Mouse (Mus musculus): ENCODE measurements around the gene Alpk3.
"Not testable (repeated sequence)": the region's sequence is repeated elsewhere in the genome, so short reads cannot be mapped to it uniquely, and the experiment has no call there.

The Alpk3 gene

DNA sequence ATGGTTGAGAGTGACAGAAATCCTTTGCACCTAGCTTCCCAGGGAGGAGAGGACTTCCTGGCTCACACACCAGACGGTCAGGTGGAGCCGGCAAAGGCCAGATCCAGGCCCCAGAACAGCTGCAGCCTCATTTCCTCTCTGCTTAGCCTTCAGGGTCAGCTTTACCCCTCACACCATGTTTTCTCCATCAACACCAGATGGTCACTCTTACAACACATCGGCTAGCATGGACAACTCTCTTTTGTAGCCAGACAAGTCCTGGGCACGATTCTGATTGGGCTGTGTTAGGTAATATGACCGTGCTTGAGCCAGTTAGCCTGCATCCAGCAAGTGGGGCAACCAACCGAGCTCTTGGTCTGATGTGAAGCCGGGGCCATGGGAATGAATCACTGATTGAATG, 74.5 kb downstream of the Alpk3 start:
- DNase-seq (ENCODE audit: low read depth, low spot score): no peak

DNA sequence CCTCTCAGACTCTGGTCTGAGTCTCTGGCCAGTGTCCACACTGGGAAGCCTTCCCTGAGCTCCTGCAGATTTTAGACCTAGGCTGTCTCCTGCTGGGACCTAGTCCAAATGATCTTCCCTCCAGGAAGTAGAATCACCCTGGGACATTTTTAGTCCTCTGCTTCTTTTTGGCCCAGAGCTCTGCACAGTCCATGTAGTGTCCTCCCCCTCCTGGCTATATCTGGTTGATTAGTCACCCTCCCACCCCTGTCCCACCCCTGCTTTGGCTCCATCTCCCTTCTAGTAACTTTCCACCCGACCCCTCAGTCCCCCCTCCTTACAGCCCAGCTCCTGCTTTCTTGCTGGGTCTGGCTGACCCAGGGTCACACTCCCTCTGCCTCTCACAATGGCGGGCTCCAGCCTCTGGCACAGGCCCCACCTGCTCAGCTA, 75.5 kb downstream of the Alpk3 start:
- DNase-seq (ENCODE audit: low read depth, low spot score): no peak

DNA sequence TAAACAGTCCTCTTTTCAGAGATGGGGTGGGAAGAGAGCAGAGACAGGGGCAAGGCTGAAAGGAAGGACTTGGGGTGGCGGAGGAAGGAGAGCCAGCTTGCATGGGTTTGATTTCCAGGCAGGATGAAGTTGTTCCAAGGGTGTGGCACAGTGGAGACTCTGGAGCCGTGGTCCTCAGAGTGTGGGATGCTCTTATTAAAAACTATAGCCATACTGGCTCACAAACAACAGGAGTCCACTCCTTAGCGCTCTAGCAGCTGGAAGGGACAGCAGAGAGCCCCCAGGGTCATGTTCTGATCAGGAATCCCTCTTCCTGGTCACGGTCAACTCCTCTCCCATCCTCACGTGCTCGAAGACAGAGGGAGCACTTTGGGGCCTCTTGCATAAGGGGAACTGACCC, 76.0 kb downstream of the Alpk3 start:
- no peak for DNase-seq (ENCODE audit: low read depth, low spot score)

DNA sequence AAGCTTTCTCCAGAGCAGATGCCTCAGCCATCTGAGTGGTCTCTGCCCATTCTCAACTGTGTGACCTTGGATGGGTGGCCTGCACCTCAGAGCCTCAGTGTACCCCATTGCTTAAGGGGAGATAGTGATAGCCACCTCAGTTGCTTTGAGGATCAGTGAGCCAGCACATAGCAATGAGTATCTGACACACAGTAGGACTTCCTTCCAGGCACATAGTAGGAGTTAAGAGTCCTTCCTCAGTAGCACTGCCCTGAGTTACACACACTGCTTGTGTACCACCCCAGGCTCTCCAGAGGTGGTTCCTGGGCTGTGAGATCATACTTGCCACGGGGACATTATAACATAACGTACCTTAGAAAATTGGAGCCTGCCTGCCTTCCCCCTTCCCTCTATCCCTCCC, 76.5 kb downstream of the Alpk3 start:
- no peak for DNase-seq (ENCODE audit: low read depth, low spot score)

DNA sequence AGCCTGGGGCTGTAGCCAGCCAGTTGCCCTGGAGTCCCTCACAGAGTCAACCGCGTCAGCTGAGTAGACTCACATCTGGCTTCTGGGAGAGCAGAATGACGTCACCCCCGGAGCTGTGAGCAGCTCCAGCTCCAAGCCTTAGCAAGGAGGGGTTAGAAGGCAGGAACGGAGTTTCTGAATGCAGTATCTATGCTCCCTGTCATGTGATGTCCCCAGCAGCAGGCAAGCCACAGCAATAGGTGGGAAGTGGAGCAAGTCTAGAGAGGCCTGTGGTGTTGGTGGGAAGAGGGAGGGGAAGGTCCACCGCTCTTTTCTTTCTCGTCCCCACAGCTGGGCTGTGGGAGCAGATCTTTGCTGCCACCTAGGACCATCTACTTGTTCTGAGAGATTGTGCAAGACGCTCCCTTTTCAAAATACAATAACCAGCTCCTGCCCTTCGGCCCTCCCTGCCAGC, 77.2 kb downstream of the Alpk3 start:
- DNase-seq (ENCODE audit: low read depth, low spot score): no peak

DNA sequence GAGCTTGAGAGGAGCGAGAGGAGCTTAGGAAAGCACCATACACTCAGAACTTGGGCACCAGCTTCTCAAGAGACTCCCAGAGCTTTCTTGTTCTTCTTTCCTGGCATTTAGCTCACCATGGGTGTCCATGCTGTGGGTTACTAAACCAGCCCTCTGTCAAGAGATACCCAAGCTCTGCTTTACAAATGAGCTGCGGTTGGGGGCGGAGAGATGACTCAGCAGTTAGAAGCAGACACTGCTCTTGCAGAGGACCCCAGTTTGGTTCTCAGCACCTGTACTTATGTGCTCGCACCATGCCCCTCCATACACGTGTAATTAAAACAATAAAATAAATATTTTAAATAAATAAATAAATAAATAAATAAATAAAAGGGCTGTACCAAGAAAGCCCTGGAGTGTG, 79.9 kb downstream of the Alpk3 start:
- DNase-seq (ENCODE audit: low read depth, low spot score): no peak

DNA sequence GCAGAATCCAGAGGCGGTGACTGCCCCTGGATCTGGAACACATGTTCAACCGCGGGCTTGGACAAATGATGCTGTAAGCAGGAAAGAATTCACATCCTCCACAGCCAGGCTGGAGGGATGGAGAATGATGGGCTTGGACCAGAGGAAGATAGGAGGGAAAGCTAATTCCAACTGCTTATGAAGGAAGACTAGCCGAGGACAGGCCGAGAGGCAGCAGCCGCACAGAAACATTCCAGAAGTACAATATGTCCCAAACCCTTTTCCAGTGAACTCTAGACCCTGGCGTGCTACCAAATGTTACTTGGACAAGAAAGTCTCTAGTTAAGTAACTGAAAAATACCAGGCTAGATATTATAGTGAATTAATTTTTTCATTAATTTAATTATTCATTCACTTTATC, 81.7 kb downstream of the Alpk3 start:
- no peak for DNase-seq (ENCODE audit: low read depth, low spot score)

DNA sequence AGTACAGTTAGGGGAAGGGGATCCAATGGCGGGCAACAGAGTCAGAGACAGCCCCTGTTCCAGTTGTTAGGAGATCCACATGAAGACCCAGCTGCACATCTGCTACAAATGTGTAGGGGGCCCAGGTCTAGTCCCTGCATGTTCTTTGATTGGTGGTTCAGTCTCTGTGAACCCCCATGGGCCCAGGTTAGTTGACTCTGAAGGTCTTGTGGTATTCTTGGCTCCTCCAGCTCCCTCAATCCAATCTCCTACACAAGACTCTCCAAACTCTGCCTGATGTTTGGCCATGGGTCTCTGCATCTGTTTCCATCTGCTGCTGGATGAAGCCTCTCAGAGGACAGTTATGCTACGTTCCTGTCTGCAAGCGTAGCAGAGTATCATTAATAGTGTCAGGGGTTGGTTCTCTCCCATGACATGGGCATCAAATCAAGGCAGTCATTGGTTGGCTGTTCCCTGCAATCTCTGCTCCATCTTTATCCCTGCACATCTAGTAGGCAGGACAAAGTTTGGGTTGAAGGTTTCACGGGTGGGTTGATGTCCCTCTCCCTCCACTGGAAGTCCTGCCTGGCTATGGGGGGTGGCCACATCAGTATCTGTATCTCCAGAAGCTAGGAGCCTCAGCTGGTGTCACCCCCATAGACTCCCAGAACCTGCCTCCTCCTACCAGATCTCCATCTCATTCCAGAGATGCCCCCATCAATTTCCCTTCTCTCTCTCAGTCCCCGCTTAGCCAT, 82.4 kb downstream of the Alpk3 start:
- DNase-seq (ENCODE audit: low read depth, low spot score): no peak

DNA sequence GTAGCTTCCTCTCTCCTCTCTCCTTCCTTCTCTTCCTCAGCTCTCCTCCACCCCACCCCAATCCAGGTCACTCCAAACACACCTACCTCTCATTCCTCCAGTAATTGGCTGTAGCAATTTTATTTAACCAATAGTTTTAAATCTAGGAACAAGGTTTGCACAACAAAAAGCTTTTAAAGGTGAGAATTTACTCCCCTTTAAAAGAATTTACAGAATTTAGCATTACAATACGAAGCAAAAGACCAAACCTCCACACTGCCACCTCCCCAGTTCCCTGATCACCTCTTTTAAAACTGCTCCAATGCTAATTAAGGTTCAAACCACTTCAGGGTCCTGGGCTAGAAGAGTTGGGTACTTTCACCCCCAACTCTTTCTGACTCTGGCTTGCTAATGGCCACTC, 84.1 kb downstream of the Alpk3 start:
- no peak for DNase-seq (ENCODE audit: low read depth, low spot score)

DNA sequence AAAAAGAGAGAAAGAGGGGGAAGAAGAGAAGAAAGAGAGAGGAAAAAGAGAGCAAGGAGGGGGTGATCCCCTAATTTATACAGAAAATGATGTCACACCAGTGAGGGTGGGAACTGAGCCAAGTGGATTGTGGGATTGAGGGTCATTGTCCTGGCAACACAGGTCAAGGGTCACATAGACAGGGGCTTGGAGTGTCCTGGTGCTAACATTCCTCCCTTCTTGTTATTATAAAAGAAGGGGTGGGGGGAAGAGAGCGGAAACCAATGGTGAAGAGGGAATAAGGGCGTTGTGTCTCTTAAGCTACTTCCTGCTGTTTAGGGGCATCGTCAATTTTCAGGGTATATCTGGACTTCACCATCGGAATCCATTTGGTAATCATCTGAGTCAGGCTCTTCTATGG, 85.7 kb downstream of the Alpk3 start:
- not testable (repeated sequence) for DNase-seq (ENCODE audit: low read depth, low spot score)

DNA sequence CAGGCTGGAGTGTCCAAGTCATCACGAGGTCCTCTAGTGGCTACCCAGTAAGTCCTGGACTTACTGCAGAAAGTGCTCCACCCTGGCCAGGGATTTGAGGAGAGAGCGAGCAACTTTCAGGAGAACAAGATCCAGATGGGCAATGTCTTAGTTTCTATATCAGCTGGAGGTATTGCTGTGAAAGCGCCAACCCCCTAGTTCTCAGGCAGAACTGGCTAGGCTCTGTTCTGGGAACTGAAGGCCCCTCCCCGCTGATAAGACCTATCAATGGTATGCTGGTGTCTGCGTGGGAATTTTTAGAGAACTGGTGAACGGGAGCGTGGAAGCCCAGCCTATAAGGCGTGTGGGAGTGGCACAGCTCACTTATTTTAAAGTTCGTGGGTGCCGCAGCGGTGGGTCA, 92.4 kb downstream of the Alpk3 start:
- DNase-seq (ENCODE audit: low read depth, low spot score): no peak

DNA sequence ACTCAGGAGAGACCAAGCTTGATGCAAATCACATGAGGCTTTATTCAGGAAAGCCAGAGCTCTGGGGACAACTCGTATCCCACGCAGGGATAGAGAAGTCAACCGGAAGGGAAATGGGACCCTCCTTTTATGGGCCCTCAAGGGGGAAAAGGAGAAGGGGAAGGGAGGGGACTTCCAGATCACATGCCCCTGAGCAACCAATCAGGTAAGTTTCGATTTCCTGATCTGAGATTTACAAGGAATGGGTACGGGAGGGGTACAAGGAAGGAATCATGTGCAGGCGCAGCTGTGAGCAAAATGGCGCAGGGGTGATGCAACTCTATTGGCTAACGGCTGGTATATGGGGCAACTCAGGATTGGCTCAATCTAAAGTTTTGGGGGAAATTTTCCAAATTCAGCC, 93.8 kb downstream of the Alpk3 start:
- DNase-seq (ENCODE audit: low read depth, low spot score): no peak

DNA sequence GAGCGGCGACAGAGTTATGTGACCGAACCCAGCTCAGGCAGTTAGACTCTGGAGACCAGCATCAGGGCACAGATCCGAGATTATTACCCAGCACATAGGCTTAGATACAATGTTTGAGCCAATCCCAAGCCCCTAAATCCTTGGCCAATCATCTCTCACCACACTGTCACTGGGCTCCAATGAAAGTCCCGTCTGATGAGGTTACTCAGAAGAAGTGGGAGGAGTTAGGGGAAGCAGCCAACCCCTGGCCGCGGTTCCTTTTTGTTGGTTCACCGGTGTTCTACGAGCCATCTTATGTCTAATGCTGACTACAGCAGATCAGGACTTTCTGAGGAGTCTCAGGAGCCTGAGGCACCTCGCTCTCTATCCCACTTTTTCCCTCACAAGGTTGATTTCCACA, 94.9 kb downstream of the Alpk3 start:
- DNase-seq (ENCODE audit: low read depth, low spot score): no peak

DNA sequence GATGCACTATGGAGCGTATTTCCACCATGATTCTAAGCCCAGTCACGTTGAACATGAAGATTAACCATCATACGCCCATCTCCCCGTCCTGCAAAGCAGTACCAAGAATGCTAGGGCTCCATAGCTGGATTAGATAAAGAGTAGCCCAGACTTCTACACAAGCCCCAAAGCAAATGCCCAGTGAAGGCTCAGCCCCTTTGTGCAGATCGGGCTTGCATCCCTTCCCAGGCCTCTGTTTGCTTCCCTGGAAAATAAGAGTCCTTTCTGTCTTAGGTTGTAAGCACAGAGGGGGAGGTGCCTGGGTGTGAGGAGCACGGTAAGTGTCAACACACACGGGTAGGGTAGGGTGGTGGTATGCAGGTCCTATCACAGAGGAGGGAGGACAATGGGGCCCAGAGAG, 95.4 kb downstream of the Alpk3 start:
- DNase-seq (ENCODE audit: low read depth, low spot score): no peak

DNA sequence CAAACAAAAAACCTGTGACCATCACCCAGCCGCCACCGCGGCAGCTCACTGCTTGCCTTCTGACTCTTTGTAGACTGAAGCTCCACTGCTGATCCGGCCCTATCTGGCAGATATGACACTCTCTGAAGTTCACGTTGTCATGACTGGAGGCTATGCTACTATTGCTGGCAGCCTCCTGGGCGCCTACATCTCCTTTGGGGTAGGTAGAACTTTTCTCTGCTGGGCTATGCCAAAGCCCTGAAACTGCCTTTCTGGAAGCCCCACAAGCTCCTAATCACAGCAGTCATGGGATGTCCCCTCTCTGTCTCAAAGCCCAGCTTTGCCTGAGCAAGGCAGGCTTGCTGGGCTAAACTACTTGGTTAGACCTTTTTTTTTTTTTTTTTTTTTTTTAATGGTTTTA, 95.9 kb downstream of the Alpk3 start:
- no peak for DNase-seq (ENCODE audit: low read depth, low spot score)

DNA sequence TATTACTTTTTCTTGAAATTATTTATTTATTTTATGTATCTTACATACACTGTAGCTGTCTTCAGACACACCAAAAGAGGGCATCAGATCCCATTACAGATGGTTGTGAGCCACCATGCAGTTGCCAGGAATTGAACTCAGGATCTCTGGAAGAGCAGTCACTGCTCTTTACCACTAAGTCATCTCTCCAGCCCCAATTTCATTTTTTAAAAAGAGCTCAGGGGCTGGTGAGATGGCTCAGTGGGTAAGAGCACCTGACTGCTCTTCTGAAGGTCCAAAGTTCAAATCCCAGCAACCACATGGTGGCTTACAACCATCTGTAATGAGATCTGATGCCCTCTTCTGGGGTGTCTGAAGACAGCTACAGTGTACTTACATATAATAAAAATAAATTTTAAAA, 96.8 kb downstream of the Alpk3 start:
- not testable (repeated sequence) for DNase-seq (ENCODE audit: low read depth, low spot score)

DNA sequence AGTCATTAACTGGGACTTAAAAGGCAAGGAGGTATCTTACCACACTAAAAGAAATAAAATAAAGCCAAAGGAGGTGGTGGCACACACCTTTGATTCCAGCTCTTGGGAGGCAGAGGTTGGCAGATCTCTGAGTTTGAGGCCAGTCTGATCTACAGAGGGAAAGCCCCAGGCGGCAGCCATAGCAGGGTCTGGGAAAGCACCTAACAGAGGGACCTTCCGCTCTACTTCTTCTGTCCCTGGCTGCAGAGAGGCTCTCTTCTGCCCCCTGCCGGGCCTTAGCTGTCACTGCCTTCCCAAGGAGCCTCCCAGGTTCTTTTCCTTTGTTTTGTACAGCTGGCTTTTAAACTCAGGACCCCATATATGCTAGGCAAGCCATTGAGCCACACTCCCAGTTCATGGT, 97.6 kb downstream of the Alpk3 start:
- DNase-seq (ENCODE audit: low read depth, low spot score): peak; percentile 85

Data from A20 (cell line).